Mouse (Mus musculus) midbrain, embryonic 16.5 days (tissue): ENCODE data around the gene Pitpnm3. TPM values are rescaled to one million over a fixed set of nuclear protein-coding genes. Genes with fewer than 3 reads are reported as not detected.

Experiments used
- ATAC-seq: fragments of 200-750 bp; cut with Nextera tagmentation; 2 replicates; pipeline ENCODE4 v1.8.0; 2017; ENCODE audit warnings: moderate TSS enrichment
- H3K27ac ChIP-seq: fragments of 300-500 bp; sonication (generic); 2 replicates; pipeline ENCODE4 v1.5.1; 2014; ENCODE audit warnings: mild to moderate bottlenecking, low read length, mixed read lengths
- H3K27me3 ChIP-seq: fragments of 300-500 bp; sonication (generic); 2 replicates; pipeline ENCODE4 v1.6.1; 2014; ENCODE audit warnings: low read depth, low read length, mixed read lengths; ENCODE audit not compliant: control insufficient read depth, insufficient read depth
- H3K36me3 ChIP-seq: fragments of 300-500 bp; sonication (generic); 2 replicates; pipeline ENCODE4 v1.6.1; 2014; ENCODE audit warnings: mild to moderate bottlenecking, low read length, moderate library complexity, mixed read lengths; ENCODE audit not compliant: control insufficient read depth, insufficient read depth
- H3K4me1 ChIP-seq: fragments of 300-500 bp; sonication (generic); 2 replicates; pipeline ENCODE4 v1.6.1; 2014; ENCODE audit warnings: mild to moderate bottlenecking, low read length, mixed read lengths; ENCODE audit not compliant: control insufficient read depth, insufficient read depth
- H3K4me2 ChIP-seq: fragments of 300-500 bp; sonication (generic); 2 replicates; pipeline ENCODE4 v1.6.1; 2014; ENCODE audit warnings: mild to moderate bottlenecking, low read length, mixed read lengths
- H3K4me3 ChIP-seq: fragments of 300-500 bp; sonication (generic); 2 replicates; pipeline ENCODE4 v1.5.1; 2014; ENCODE audit warnings: low read depth, mild to moderate bottlenecking, low read length, moderate library complexity, mixed read lengths
- H3K9ac ChIP-seq: fragments of 300-500 bp; sonication (generic); 2 replicates; pipeline ENCODE4 v1.6.1; 2014; ENCODE audit warnings: low read depth, low read length, mixed read lengths
- H3K9me3 ChIP-seq: fragments of 300-500 bp; sonication (generic); replicated peaks from 2 replicates; pipeline ENCODE4 v1.6.1; 2014; ENCODE audit warnings: mild to moderate bottlenecking, low read length, mixed read lengths; ENCODE audit not compliant: control insufficient read depth, poor library complexity, severe bottlenecking
- WGBS: fragments of 180-500 bp; shearing (Covaris S2); extraction: QIAGEN DNeasy Blood & Tissue Kit; methylation state at CpG from one replicate; pipeline ENCODE4 v1.1.7; 2014; 5-methylcytosine and 5-hydroxymethylcytosine counted together
- polyA plus RNA-seq: library from polyadenylated mRNA; unstranded; fragments of >200 nt; fragmentation: Nextera tagmentation; extraction: Ambion mirVana; gene quantifications from 2 replicates; pipeline ENCODE4 v1.2.1, GENCODE M21; 2015

Pitpnm3 gene
- polyA plus RNA-seq, 1 experiment from 2014 or later, result 6.1 TPM

DNA sequence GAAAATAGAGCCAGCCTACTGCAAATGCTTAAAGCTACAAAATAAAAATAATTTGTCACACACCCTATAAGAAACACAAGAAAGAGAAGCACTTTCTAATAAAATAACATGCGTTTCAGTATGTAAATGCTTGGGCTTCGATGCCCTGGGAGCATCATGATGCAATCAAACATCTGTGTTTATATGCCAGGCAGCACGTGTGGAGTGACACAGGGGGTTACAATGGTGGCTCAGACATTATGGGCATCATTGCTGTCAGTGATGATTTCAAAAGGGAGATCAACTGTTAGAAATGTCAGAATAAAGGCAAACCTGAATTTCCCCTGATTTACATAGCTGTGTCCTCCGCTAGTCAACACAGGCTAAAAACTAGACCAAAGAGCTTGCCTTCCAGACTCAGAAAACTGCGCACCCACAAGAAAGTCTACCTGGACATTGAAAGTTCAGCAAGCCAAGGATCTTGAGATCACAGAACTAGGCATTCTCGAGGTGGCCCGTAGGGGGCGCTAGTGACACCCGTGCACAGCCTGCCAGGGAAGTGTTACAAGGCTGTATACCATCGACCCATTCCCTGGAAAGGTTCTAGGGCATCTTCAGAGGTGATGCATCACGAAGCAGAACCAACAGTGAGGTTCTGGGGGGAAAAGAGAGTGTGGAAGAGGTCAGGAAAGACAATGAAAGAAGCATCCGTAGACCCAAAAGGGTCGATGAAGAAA lies 133.3 kb downstream of the Pitpnm3 start:
- H3K4me2 ChIP-seq, result no peak overlapping the region
- 45% methylated on average over 13 of the region's 13 CpGs for WGBS
- no peaks in the 10 kb centered on the region for H3K4me1 ChIP-seq
- H3K9me3 ChIP-seq, result no peaks in the 10 kb centered on the region
- no peaks in the 10 kb centered on the region for H3K27me3 ChIP-seq
- no peak overlapping the region for H3K4me3 ChIP-seq
- no peaks in the 10 kb centered on the region for H3K36me3 ChIP-seq
- no peak for ATAC-seq
- no peak overlapping the region for H3K27ac ChIP-seq
- H3K9ac ChIP-seq, result no peak overlapping the region

DNA sequence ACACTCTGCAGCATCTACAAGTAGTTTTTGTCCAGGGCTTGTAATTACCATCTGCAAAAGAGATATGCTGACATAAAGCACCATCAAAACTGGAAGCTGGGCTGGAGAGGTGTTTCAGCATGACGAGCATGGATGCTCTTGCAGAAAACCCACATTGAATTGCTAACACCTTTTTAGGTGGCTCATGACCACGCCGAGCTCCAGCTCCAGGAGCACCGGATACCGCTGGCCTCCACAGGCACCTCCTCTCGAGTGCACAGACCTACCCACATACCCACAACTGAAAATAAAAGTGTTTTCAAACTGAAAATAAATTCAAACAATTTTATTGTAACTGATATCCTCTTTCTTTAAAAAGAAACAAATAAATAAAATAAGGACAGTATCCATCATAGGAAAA lies 135.4 kb downstream of the Pitpnm3 start:
- ATAC-seq, result no peak
- H3K27ac ChIP-seq, result no peak overlapping the region
- H3K9me3 ChIP-seq, result no peaks in the 10 kb centered on the region
- WGBS, result 91% methylated on average over 6 of the region's 6 CpGs
- no peak overlapping the region for H3K4me2 ChIP-seq
- H3K4me1 ChIP-seq, result peaks cover 19% of the 10 kb centered on the region
- H3K9ac ChIP-seq, result no peak overlapping the region
- no peaks in the 10 kb centered on the region for H3K36me3 ChIP-seq
- no peak overlapping the region for H3K4me3 ChIP-seq
- H3K27me3 ChIP-seq, result no peaks in the 10 kb centered on the region

Other genes with a start within 250 kb of the Pitpnm3 start
- 0.34 and 0.65 TPM in 2 replicates for gene Aipl1, start 98.3 kb downstream of the Pitpnm3 start, polyA plus RNA-seq
- 19.4 and 24.5 TPM in 2 replicates for gene Pimreg, start 93.7 kb downstream of the Pitpnm3 start, polyA plus RNA-seq
- gene Gm43951, start 71.1 kb upstream of the Pitpnm3 start, polyA plus RNA-seq, result 1.7 and 1.9 TPM in 2 replicates
- 18.4 and 26.0 TPM in 2 replicates for gene 4933427D14Rik, start 71.7 kb upstream of the Pitpnm3 start, polyA plus RNA-seq
- gene Txndc17, start 71.8 kb upstream of the Pitpnm3 start, polyA plus RNA-seq, result 137 and 145 TPM in 2 replicates
- gene Med31, start 79.8 kb upstream of the Pitpnm3 start, polyA plus RNA-seq, result 53.2 and 55.9 TPM in 2 replicates
- gene Slc13a5, start 131.4 kb upstream of the Pitpnm3 start, polyA plus RNA-seq, result 2.5 and 2.6 TPM in 2 replicates
- gene Xaf1, start 165.9 kb upstream of the Pitpnm3 start, polyA plus RNA-seq, result 1.0 and 2.2 TPM in 2 replicates
- gene Fbxo39, start 178.7 kb upstream of the Pitpnm3 start, polyA plus RNA-seq, result not detected in 2 replicates
- gene Tekt1, start 226.7 kb upstream of the Pitpnm3 start, polyA plus RNA-seq, result 11.1 and 13.5 TPM in 2 replicates